Mouse (Mus musculus): Measurements from ENCODE around the gene Fgf9.

Gene Fgf9

DNA sequence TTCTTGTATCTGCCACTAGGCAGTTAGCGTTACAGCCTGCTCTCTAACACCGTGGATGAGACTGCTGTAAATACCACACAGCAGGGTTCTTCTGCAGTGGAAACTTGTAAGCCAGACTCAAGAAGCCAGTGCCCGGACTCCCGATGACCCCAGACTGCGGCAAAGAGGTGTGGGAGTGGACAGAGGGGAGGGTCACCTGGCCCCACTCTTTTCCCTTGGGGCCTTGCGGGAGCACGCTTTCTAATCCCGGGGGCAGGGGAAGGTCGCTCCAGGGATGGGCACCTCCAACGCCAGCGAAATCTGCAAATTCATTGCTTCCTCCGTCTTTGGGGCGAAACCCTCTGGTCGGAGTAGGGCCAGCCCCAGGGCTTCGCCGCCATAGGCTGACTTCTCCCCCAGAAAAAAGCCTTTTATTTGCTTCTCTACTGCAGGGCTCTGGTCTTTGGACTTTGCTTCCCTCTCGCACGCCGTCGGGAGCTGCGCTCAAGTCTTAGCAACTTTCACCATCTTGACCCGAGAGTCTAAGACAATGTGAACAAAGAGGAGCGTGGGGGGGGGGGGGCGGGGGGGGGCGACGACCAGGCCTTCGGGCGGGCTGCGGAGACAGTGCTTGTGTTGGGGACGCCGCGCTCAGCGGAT lies at the start of gene Fgf9:
Fgf9 (plus strand) TSS at position 67 of the 639 bp plus-strand sequence.
- DNase-seq (ENCODE audit: low spot score), result no peak

DNA sequence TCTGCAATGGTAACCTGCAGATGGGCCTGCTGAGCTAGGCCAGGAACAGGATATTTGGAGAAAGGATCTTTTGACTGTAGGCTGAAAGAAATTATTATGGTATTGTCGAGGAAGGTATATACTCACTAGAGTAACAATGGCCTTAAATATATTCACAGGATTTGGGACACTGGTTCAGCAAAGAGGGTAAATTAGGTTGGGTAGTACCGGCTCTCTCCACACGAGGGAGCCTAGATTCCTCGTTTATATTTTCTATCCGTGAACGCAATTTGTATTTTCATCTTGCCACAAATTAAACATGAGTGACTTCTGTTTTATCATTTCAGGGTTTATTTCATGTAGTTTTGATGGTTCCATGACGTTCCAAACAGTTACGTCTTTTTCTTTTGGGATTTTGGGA lies 35.8 kb upstream of the Fgf9 start:
- DNase-seq (ENCODE audit: low spot score), result peak; percentile 23

DNA sequence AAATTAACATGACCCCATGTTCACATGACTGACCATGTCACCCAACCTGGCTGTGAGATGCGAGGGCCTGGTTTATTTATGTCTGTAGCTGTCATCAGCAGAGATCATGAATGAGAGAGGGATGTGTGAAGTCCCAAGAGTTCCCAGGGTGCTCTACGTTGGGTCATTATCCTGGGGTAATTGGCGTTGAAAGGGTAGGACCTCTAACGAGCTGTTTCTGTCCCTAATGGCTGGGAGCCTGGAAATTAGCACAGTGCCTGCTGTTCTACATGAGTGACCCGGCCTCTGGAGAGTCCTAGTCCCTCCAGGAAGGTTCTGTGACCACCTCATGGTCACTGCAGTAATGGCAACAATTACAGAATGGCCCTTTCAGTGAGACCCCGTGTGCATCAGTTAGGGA lies 34.2 kb upstream of the Fgf9 start:
- no peak for DNase-seq (ENCODE audit: low spot score)

DNA sequence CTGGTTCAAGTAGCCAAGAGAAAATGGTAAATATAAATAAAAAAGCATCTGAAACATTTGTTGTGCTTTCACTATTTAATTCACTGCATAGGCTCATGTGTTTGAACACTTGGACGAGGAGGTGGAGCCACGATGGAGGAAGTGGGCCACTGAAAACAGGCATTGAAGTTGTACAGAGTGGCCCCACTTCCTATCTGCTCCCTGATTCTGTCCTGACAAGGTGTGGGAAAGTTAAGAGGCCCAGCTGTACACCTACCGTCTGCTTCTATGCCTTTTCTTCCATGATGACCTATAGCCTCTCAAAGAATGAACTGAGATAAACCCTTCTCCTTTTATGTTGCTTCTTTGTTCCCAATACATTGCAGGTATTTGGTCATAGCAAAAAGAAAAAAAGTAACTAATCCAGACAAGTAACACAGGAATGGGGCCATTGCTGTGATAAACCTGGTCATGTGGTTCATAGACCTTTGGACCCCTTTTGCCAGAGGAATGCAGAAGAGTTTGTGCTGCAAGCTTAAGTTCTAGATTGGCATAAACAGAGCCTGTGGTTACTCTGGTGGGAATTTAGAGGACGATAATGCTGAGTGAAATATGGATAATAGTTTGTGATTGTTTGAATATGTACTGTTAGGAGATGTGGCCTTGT lies 23.6 kb upstream of the Fgf9 start:
- no peak for DNase-seq (ENCODE audit: low spot score)

DNA sequence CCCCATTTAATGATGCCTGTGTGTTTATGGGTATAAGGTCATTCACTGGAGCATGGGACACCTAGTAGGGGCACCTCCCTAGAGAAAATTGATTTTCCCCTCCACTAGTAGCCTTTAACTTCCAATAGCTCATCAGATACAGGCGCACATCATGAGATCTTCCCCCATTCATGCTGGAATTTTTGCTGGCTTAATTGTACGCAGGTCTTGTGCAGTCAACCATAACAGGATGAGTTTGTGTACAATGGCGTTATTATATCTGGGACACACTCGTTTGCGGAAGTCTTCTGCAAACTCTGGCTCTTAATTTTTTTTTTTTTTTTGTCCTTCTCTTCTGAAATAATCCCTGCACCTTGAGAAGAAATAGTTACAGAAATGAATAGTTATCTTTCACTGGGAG lies 19.7 kb upstream of the Fgf9 start:
- DNase-seq (ENCODE audit: low spot score), result no peak

DNA sequence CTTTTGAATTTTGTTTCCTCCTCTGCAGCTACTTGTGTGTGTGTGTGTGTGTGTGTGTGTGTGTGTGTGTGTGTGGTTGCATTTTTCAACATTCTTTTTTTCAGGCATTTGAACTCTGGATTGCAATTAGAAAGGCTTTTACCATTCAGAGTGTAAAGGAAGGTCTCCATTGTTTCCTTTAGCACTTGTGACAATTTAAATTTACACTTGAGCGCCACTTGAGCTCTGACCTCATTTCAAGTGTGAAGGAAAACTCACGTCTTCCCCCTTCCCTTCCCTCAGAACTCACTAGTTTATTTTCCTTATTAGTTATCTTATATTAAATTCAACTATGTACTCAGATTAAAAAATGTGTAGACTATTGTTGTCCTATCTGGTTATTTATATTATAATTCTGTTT lies 2.8 kb upstream of the Fgf9 start:
- DNase-seq (ENCODE audit: low spot score), result no peak

DNA sequence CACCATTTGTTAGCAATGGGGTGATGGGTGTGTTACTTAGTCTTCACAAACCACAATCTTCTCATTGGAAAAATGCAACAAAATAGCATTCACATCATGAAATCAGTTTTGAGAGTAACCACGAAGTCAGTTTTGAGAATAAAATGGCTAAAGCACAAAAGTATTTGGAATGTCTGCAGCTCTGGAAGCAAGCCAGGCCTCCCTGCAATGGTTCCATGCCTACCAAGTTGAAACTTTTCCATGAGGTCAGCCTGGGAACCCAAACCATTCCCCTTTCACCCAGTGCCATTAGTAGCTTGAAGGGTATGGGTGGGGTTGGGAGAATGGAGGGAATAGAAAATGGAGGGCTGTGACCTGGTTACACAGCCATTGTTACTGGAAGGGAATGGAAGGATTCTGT lies 1.7 kb upstream of the Fgf9 start:
- DNase-seq (ENCODE audit: low spot score), result no peak

DNA sequence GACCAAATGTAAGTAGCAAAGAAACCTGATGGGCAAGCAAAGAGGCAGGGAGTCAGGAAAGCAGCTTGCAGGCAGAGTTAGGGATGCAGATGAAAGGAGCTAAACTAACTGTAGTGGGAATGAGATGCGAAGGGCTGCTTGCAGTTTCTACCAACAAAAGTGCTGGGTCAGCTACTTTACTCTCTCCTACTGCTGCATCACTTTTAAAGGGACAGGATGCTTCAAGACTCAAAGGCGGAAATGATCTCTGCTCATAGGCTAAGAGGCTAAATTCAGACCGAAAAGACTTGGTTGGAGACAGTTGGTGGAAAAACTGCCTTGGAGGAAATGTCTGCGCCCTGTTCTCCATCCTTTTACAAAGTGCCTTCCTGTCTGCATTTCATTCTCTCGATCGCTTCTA lies 420 bp upstream of the Fgf9 start:
- DNase-seq (ENCODE audit: low spot score), result no peak

DNA sequence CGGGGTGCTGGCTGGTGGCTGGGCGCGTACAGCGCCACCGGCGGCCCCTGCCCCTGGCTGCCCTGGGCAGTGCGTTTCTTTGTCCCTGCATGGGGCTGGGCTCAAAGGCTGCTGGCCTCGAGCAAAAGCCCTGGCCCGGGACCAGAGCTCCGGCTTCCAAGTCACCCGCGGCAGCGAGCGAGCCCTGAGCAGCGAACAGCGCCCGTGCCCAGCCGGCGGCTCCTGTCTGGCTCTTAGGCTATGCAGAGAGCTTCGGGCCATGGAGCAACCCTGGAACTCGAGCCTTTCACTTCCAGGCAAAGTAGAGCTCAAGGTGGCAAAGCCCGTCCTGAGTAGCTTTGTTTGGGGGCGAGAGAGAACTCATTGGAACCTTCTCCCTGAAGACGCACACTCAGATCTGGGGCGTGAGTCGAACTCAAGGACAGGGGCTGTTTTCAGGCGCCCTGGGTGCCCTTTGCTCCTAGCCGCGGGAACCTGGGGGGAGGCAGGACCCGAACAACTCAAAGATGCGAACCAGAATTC lies 834 bp downstream of the Fgf9 start:
- no peak for DNase-seq (ENCODE audit: low spot score)

DNA sequence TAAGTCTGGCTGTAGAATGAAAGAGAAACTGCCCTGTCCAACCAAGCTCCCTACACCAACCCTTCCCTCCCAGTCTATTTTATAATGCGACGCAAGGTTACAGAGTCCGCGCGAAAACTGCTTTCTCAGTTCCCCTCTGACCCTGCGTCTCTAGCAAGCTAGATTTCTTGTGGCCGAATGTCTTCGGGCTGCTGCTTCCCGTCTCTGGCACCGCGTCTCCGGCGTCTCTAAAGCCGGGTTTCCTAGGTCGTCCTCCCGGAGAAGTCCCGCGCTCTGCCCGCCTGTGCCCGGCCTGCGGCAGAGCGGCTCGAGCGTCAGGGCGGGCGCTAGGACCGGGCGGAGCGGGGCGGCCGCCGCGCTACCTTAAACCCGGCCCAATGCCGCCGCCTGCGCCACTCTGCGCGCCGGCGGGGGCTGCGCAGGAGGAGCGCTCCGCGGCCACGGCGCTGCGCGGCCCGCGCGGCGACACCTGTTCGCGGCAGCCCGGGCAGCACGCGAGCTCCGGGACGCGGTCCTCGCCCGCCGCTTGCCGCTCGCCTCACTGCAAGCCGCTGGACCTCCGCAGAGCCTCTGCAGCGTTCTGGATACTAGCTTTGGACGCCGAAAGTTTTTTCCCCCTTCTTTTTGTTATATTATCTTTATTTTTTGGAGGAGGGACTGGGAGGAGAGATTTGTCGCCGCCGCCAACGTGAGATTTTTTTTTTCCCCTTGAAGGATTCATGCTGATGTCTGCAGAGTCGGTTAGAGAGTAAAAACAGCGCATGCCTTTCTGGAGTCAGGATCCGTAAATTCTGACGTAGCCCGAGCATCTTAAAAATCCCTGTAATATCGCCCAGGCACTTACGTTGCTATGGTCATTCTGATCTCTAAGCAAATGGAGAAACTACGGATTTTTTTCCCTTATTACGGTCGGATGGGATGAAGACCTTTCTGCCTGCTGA lies 1.8 kb downstream of the Fgf9 start:
- peak; percentile 52 for DNase-seq (ENCODE audit: low spot score)

DNA sequence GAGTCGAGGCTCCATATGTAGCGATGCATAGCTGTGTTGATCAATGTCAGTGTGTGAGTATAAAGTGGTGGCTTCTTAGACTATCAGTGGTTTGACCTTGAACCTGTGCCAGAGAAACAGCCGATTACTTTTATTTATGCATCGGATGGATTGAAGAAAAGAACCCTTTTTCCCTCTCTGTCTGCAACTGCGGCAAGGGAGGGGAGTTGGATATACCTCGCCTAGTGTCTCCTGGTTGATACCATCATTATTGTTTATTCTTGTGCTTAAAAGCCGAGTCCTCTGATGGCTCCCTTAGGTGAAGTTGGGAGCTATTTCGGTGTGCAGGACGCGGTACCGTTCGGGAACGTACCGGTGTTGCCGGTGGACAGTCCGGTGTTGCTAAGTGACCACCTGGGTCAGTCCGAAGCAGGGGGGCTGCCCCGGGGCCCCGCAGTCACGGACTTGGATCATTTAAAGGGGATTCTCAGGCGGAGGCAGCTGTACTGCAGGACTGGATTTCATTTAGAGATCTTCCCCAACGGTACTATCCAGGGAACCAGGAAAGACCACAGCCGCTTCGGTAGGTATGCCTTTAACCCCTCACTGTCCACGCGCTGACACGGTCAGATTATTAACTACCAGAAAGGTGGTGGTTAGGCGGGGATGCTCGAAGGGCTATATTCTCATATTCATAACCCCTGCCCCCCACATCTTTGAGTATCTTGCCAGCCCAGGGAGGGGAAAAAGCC lies 2.6 kb downstream of the Fgf9 start:
- DNase-seq (ENCODE audit: low spot score), result no peak

DNA sequence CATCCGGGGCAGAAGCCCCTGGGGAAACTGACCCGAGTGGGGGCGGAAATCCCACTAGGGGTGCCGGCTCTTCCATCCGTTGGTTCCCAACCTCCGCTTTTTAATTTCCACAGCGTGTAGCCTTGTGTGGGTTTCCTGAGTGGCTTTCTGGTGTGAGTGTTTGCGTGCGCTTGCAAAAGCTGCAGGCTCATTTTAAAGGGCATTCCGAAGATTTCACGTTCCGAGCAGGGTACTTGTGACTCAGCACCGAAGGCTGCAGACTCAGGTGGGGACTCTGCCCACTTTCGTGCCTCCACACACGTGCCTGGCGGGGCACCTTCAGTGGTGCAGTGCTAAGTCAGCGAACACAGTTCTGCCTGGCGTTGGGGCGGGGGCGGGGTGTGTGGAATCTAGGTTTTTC lies 3.6 kb downstream of the Fgf9 start:
- no peak for DNase-seq (ENCODE audit: low spot score)

DNA sequence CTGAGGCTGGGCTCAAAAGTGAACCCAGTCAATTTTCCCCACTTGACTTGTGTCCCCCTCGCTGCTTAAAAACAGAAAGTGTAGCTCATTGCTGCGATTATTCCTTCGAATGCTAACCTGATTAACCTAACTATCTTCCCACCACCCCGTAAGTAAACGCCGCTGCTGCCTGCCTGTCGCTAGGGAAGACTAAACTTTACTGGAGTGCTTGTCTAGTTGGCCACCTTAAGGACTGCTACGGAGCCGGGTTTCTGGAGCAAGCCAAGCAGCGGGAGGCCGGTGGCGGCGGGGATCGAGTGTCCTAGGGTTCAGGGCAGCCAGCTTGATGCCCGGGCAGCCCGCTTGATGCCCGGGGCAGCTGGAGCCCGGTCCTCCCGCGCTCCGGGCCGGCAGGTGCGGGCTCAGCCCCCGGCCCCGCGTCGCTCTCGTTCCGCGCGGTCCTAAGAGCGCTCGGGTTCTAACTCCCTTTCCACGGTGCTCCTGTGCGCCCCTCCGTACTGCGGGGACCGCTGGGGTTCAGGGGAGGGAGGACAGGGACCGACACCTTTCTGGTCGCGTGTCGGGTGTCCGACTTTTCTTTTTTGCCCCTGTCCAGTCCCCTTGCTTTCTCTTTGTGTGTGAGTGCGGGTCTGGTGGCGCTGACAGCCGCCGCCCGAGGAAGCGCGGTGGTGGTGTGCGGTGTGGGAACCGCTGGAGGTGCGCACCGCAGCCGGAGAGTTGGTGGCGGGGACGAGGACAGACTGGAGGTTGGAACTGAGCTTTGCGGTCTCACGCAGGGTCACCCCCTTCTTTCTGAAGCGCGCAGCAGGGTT lies 4.5 kb downstream of the Fgf9 start:
- DNase-seq (ENCODE audit: low spot score), result no peak

DNA sequence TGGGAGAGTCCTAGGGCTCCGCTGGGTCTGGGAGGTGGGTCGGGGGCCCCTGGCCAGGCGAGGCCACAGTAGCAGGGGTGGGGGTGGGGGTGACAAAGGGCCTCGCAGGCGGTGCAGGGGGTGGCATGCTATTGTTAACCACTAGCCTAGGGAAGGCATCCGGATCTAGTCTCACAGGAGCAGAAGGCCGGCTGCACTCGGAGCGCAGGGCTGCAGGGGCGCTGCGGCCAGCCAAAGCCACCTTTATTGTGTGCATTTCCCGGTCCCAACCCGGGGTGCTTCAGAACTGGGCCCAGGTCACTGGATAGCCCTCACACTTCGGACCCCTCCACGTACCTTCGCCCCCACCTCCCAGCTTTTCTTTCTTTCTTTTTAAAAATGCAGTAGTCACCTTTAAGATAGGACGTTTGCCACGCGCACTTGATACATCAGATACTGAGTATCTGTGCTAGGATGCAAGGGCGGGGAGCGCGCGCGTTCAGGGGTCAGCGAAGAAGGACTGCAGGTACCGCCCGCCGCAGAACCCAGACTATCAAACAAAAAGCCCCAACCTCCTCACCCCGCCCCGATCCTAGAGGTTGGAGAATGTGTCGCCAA lies 5.2 kb downstream of the Fgf9 start:
- no peak for DNase-seq (ENCODE audit: low spot score)

DNA sequence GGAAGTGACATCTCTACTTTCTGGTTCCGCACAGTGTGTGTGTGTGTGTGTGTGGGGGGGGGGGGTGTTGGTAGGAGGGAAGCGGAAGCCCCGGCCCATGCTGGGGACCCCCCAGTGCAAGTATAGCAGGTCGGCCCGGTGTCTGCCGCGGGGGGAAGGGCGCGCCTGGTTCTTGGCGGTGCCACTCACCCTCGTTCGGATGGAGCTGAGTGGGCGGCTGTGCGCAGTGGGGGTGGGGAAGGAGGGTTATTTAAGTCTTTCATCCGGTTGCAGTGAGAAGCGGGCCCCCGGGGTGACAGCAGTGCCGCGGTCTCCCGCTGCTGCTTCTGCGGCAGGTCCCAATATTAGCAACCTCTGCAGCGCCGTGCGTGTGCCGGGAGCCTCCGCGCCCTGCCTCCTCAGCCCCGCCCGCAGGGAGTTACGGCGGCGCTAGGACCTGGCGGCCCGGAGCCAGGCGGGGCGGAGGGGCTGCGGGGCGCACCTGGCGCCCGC lies 5.7 kb downstream of the Fgf9 start:
- peak; percentile 64 for DNase-seq (ENCODE audit: low spot score)

DNA sequence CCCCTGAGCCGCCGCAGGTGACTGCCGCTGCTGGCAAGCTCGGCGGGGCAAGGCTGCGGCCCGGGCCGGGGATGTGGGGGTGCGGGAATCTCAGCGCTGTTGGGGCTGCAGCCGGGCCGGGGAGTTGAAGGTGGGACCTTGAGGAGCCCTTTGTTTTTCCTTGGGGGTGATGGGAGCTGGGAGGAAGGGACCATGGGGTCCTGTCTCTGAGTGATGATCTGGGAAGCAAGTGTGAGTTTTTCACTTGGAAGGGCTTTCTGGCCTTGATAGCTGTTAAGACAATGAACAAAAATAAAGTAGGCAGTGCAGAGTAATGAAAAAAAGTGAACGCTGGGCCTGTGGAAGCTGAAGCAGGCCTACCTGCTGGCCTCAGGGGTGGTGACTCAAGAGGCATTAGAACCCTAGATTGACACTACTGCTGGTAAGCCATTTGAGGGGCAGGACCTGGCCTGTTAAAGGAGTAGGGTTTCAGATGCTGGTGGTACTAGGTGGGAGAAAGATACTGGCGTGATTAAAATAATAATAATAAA lies 6.4 kb downstream of the Fgf9 start:
- no peak for DNase-seq (ENCODE audit: low spot score)

DNA sequence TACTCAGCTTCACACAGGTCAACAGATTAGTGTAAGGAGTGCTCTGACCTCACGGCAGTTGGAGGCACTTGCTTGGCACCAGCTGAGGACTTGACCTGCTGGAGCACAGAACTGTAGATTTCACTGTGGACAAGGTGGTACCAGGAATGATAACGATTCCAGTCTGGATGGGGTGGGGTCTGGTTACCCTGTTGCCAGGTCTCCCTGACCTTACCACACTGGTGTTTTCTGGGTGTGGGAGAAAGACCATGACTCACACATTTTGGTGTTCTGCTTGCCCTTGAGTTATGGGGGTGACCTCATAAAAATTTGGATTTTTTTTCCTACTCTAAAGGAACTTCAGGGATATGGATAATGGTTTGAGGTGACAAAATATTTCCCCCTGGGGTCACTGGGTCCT lies 9.1 kb downstream of the Fgf9 start:
- DNase-seq (ENCODE audit: low spot score), result no peak

DNA sequence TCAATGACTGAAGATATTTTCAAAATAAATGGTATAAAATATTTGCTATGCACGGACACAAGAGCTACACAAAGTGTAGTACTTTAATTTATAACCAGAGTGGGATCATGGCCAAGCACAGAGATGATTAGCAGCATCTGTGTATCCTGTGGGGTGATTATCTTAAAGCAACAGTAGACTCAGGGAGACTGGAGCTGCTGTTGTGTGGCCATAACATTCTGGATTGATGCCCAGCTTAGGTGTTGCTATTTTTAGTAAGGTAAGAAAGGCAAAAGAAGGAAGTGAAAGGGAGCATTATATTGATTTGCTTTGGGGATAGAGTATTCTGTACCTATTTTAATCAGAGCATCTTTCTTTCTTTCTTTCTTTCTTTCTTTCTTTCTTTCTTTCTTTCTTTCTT lies 11.6 kb downstream of the Fgf9 start:
- no peak for DNase-seq (ENCODE audit: low spot score)

DNA sequence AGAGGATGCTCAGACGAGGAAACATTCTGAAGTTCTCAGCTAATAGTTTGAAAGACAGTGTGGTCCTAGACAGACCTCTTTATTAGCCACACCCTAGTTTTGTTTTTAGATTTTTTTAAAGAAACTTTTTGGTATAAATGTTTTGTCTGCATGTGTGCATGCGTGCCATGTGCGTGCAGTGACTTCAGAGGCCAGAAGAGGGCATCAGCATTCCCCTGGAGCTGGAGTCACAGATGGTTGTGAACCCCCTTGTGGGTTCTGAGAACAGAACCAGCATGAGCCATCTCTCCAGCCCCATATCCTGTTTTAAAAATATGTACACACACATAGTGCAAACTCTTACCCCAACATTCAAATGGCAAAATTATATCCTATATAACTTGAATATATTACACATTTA lies 13.9 kb downstream of the Fgf9 start:
- no peak for DNase-seq (ENCODE audit: low spot score)

DNA sequence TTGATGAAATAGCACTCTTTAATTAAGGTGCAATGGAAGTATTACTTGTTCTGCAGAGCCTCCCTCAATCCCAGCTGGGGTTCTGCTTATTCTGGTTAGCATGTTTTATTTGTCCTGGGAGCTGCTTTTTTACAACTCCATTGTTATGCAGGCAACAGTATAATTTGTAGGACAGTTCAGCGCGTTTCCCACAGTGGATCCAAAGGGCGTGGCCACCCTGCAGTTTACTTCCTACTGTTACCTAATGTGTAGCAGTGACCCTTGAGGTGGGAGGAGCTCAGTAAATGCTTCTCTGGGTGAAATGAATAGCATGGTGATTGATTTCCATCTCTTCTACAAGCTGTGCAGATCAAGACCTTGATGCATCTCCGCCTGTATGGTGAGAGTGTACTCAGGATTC lies 17.0 kb downstream of the Fgf9 start:
- no peak for DNase-seq (ENCODE audit: low spot score)
